Mouse (Mus musculus) neutrophil, adult 5-6 weeks (primary cell): ENCODE results near the gene Pepd. TPM values are rescaled to one million over a fixed set of nuclear protein-coding genes. Genes with fewer than 3 reads are reported as not detected.

Experiments
- ATAC-seq: fragments of 151-379, 151-347 bp; 2 replicates; pipeline ENCODE4 v1.8.0; 2017; ENCODE audit warnings: mild to moderate bottlenecking, moderate TSS enrichment; ENCODE audit not compliant: insufficient number of reproducible peaks, poor library complexity, low FRiP score, severe bottlenecking; ENCODE audit errors: extremely low read depth
- total RNA-seq: library from RNA; stranded (forward); fragments of 200-1000 nt; gene quantifications from 2 replicates; pipeline ENCODE4 v1.2.3, GENCODE M21; 2017

The Pepd gene
- total RNA-seq, 1 experiment from 2014 or later = 20.4 TPM

- ATAC-seq = no peak
Measured at GRCm38 (mm10) chr7:35015252-35015651, 103.1 kb downstream of the Pepd start.

DNA sequence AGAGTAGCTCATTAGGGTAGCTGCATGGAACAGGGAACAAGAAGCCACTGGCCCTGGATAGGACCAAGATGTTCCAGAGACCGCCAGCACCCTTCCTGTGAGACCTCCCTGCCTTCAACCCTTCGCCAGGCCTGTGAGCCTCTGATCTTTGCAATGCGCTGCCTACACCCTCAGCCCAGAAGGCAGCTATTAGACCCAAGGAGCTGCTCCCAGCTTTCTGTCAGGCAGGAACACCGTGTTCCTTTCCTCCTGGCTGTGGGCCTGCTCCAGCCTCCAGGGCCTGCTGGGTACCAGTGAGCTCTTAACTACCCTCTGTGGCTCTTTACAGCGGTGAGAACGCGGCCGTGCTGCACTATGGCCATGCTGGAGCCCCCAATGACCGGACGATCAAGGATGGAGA is 109.2 kb downstream of the Pepd start:
- ATAC-seq = no peak

DNA sequence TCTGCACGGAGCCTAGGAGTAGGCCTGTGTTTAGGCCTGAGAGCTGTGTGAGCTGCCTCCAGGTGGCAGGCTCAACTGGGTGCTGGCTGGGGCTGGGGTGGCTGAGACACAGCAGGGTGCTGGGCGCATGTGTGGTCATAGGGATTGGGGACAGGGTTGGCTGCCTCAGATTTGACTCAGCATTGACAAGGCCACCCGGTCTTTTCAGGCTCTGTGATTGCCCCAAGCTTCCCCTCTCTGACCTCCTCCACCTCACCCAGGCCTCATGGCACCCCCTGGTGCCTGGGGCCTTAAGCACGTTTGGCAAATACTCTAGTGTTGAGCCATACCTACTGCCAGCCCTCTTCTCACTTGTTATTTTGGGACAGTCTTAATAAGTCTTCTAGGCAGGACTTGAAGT is 111.1 kb downstream of the Pepd start:
- no peak for ATAC-seq

DNA sequence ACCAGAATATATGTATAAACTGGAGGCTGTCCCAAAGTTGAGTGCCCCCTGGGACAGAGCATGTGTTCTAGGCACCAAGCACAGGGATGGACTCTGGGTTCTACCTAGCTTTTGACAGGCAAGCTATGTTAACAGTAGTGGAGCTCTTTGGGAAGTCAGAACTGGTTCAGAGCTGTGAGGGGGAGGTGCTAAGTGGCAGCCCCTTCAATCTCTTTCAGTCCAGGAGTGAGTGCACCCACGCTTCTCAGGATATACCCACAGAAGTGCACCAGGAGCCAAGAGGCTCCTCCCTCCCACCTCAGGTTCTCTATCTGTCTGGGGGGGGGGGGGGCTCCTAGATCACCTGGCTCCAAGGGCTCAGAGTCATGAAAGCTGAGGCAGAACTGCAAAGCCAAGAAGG is 112.2 kb downstream of the Pepd start:
- no peak for ATAC-seq

GRCm38 (mm10) chr7:35025409-35026275 is 113.5 kb downstream of the Pepd start:
- ATAC-seq = peak; percentile 69

GRCm38 (mm10) chr7:35026276-35026630 is 114.1 kb downstream of the Pepd start:
- ATAC-seq = no peak

DNA sequence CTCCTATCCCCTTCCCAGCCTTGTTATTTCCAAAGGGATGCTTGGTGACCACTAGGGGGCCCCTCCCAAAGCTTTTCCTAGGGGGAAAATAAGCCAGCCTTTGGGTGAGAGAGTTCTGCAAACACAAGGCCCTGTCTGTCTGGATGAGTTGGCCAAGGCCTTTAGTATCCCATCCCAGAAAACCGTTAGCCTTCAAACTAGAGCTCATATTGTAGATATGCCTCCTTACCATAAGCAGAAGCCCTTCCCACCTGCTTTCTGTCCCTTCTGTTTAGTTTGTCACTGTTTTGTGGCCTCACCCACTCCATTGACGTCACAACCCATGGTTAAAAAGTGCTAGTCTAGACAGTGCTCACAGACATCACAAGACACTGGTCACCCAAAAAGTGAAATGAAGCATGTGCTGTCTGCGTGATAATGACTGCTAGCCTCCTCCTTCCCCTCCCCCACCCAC is 114.7 kb downstream of the Pepd start:
- ATAC-seq = no peak

- ATAC-seq = no peak
Measured at GRCm38 (mm10) chr7:35027801-35028420, 115.7 kb downstream of the Pepd start.

DNA sequence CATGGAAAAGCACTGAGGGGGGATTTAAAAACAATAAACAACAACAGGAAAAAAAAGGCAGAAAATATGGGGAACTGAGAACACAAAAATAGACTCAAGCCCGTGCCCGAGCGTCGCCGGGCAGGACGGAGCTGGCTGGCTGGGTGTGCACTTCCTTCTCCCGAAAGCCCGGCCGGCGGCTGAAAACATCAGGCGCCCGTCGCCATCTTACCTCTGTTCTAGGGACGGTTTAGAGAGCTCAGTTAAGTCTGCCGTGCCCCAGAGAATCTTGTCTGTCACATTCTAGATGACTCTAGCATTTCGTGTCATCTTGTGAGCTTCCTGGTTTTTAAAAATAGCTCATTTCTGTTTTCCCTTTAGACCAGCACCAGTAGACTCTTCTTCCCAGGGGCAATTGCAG is 116.4 kb downstream of the Pepd start:
- no peak for ATAC-seq

GRCm38 (mm10) chr7:35029228-35029627 is 117.0 kb downstream of the Pepd start:
- no peak for ATAC-seq

- ATAC-seq = no peak
Measured at GRCm38 (mm10) chr7:35029648-35030047, 117.5 kb downstream of the Pepd start.

GRCm38 (mm10) chr7:35030567-35030966 is 118.4 kb downstream of the Pepd start:
- no peak for ATAC-seq

DNA sequence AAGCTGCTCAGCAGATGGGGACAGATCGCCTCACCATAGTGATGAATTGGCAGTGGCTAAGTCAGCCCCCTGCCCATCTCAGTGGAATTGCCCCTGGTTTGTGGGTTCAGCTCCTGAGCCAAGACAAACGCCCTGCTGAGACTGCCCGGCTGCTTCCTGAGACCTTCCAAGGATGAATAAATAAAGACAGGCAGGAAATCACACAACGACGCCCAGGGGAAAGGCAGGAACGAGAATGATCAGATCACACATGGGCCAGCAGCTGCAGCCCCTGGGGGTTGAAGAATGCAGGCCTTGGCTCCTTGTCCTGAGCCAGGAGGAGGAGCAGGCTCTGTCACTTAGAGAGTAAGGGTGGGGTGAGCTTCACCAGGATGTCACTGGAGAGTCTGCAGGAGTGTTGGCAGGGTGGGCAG is 123.0 kb downstream of the Pepd start:
- no peak for ATAC-seq

DNA sequence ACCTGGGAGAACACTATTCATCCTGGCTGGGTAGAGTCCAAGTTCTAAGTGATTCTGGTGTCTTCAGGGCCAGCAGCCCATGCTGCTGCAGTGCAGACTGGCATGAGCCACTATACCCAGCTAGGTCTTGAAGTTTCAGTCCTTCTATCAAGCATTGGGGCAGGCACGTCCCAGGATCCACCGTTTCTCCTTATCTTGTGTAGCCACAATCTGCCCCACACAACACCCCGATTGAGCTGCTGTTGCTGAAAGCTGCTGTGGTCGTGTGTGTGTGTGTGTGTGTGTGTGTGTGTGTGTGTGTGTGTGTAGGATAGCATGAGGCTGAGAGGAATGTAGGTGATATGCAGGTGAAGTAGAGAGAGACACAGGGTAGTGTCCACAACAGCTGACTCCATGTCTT is 123.4 kb downstream of the Pepd start:
- ATAC-seq = no peak

GRCm38 (mm10) chr7:35036266-35036731 is 124.1 kb downstream of the Pepd start:
- ATAC-seq = no peak

GRCm38 (mm10) chr7:35037408-35037807 is 125.2 kb downstream of the Pepd start:
- ATAC-seq = no peak

DNA sequence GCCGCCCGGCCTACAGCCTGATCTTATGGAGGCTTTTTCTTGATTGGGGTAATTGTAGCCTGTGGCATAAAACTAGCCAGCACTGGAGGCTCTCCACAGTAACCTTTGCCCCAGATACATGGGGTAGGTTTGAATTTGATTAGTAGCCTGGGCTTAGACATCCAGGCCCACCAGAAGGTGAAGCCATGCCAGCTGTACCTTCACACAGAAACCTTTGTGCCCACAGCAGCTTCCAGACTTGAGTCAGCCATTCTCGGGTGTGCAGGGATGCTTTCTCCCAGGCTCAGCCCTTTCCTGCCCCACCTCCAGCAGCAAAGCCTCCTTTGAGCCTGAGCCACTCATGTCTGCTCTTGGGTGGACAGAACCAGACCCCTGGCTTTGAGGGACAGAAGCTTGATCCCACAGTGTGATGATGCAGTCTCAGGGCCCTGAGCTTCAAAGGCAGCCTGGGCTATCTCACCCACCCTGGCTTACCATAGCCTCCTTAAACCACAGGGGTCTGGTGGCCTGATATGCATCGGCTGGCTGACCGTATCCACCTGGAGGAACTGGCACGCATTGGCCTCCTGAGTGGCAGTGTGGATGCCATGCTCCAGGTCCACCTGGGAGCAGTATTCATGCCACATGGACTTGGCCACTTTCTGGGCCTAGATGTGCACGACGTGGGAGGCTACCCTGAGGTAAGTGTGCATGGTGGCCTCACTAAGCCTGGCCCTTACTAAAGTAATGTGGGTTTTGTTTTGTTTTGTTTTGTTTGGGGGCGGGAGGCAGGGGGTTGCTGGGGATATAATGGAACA is 128.2 kb downstream of the Pepd start:
- ATAC-seq = no peak

DNA sequence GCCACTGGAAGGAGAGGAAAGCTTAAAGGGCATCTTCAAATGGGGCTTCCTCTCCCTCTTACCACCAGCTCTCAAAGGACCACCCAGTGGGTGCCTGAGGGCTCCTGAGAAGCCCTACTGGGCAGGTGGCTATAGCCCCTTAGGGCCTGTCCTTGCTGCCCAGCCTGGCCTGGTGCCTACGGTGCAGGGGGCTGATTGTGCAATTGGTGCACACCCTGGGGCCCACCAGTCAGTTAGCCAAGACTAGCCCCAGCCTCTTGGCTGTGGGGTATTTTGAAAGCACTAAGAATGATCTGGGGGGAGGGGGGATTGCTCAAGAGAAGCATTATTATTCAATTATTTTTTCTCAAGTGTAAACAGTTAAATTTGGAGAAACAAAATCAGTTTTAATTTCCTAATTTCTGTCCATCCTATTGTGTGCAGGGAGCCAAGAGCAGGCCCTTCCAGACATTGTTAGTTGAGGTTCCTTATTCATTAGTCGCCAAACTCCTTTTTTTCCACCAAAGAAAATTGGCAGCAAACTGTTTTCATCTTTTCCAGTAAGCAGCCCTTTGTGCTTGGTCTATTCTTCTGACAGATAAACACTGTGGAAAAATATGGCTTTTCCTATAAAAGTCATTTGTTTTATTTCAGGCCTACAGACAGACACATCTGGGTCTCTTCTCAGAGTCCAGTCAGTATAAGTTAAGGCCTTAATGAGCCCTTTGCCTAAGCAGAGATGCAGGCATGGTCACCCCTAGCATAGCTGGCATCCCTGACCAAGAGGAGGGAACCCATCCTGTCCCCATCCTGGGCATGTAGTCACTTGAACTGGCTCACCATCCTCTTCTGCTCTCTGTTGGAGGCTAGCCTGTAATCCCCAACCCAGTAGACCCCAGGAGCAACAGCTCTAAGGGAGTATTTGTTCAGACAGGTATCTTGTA is 129.4 kb downstream of the Pepd start:
- no peak for ATAC-seq

- ATAC-seq = no peak
Measured at GRCm38 (mm10) chr7:35042209-35042554, 130.0 kb downstream of the Pepd start.
